Mouse (Mus musculus) CD4-positive, CD25-positive, alpha-beta regulatory T cell, adult 2 months (primary cell): ENCODE data around the gene Tmem14a.
"Not testable (repeated sequence)": the region's sequence is repeated elsewhere in the genome, so short reads cannot be mapped to it uniquely, and the experiment has no call there.

Experiments used
- DNase-seq: peaks from one replicate; pipeline ENCODE4 v3.0.0-alpha.2; 2012; ENCODE audit warnings: low read depth, low spot score

Tmem14a gene

GRCm38 (mm10) chr1:21218489-21218919, at the start of gene Tmem14a:
Gene Tmem14a, plus strand, starts transcription at chr1:21218575.
- peak; percentile 95 for DNase-seq

- DNase-seq = no peak
Measured at GRCm38 (mm10) chr1:21185196-21185595, 33.2 kb upstream of the Tmem14a start.

GRCm38 (mm10) chr1:21206241-21206640, 12.1 kb upstream of the Tmem14a start:
- DNase-seq = no peak

- not testable (repeated sequence) for DNase-seq
Measured at GRCm38 (mm10) chr1:21213537-21213936, 4.8 kb upstream of the Tmem14a start.

- DNase-seq = not testable (repeated sequence)
Measured at GRCm38 (mm10) chr1:21213991-21214692, 4.2 kb upstream of the Tmem14a start.

GRCm38 (mm10) chr1:21227756-21228395, 9.5 kb downstream of the Tmem14a start:
- DNase-seq = no peak

- DNase-seq = not testable (repeated sequence)
Measured at GRCm38 (mm10) chr1:21228740-21229722, 10.7 kb downstream of the Tmem14a start.

- DNase-seq = no peak
Measured at GRCm38 (mm10) chr1:21230376-21230775, 12.0 kb downstream of the Tmem14a start.

- DNase-seq = no peak
Measured at GRCm38 (mm10) chr1:21231744-21232464, 13.5 kb downstream of the Tmem14a start.

- DNase-seq = no peak
Measured at GRCm38 (mm10) chr1:21232516-21232915, 14.1 kb downstream of the Tmem14a start.

- no peak for DNase-seq
Measured at GRCm38 (mm10) chr1:21235359-21235758, 17.0 kb downstream of the Tmem14a start.

- DNase-seq = no peak
Measured at GRCm38 (mm10) chr1:21239911-21240898, 21.8 kb downstream of the Tmem14a start, which contains the start of gene Gsta3. Gene Gsta3, plus strand, starts transcription at chr1:21240589.

- DNase-seq = no peak
Measured at GRCm38 (mm10) chr1:21241096-21241495, 22.7 kb downstream of the Tmem14a start.

GRCm38 (mm10) chr1:21244290-21244960, 26.1 kb downstream of the Tmem14a start:
- no peak for DNase-seq

GRCm38 (mm10) chr1:21246136-21246535, 27.8 kb downstream of the Tmem14a start:
- no peak for DNase-seq

GRCm38 (mm10) chr1:21247896-21248295, 29.5 kb downstream of the Tmem14a start:
- DNase-seq = no peak

GRCm38 (mm10) chr1:21248560-21249390, 30.4 kb downstream of the Tmem14a start:
- no peak for DNase-seq

GRCm38 (mm10) chr1:21251661-21252060, 33.3 kb downstream of the Tmem14a start:
- no peak for DNase-seq
